Mouse (Mus musculus): Measurements from ENCODE around the gene Foxf1. TPM values are rescaled to one million over a fixed set of nuclear protein-coding genes. Genes with fewer than 3 reads are reported as not detected.

The Foxf1 gene
- polyA plus RNA-seq, 1 experiment from 2014 or later = 1.7 TPM

DNA sequence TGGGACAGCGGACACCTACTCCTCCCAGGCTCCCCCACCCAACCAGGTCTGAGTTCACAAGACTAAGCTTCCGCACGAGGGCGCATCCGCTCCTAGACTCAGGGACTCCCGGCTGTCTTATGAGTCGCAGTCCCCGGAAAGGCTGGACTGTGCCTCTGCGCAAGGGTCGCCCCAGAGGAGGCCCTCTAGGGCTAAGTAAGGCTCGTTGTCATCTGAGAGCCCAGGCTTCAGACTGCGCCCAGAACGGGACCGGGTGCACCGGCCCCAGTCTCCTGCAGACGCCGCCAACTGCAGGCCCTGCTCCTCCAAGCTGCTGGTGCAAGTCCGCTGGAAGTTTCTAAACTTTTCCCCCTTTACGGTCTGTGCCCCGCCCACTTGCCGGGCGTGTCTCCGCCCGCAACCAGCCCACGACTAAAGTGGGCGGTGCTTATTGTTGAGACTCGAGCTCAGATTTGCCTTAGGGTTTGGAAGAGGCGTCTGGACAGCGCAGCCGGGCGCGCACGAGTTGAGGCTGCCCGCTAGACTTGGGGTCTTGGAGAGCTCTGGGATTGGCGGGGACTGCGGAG lies 41.2 kb downstream of the Foxf1 start:
- H3K36me3 ChIP-seq (replicated peaks; ENCODE audit: control insufficient read depth, insufficient read depth) = no peaks in the 10 kb centered on the region
- ATAC-seq (ENCODE audit: low FRiP score) (peak; percentile 62; the same call in 1 of the 2 replicates), DNase-seq (ENCODE audit: low spot score) (peak; percentile 65)
- under 1% methylated on average over 36 of the region's 36 CpGs for WGBS
- peak overlapping the region; percentile 15; the same call in 1 of the 2 replicates for H3K4me3 ChIP-seq (replicated peaks; ENCODE audit: low read length)
- peaks cover 8% of the 10 kb centered on the region; the same call in 1 of the 2 replicates for H3K4me1 ChIP-seq (replicated peaks; ENCODE audit: control insufficient read depth, insufficient read depth, low read length)
- H3K9me3 ChIP-seq (ENCODE audit: control insufficient read depth, low read length) = no peaks in the 10 kb centered on the region
- H3K4me2 ChIP-seq (replicated peaks) = peak overlapping the region; percentile 40
- H3K27ac ChIP-seq = no peak overlapping the region
- H3K27me3 ChIP-seq (ENCODE audit: control insufficient read depth, insufficient read depth, low read length) = peaks cover 100% of the 10 kb centered on the region
- no peak overlapping the region for H3K9ac ChIP-seq

DNA sequence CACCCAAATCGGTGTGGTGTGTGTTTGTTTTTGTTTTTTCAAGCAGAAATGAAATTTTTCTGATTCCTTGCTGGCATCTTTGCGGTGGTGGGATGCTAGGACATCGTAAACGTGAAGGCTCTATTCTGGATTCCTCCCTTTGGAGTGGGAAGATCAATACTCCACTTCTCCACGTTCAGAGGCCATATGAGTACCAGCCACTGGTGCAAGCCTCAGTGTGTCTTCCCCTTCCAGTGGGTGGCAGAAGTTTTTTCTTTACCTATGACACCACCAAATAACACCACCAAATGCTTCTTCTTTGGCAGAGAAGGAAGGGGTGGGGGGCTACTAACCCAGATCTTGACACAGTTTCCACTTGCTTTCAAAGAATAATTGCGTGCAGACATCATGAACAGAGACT lies 42.0 kb downstream of the Foxf1 start:
- no peak for DNase-seq (ENCODE audit: low spot score)
- Histone ChIP-seq H3K4me2 (replicated peaks) (no peak overlapping the region), H3K9ac (no peak overlapping the region), H3K27ac (no peak overlapping the region), H3K36me3 (replicated peaks; ENCODE audit: control insufficient read depth, insufficient read depth) (no peaks in the 10 kb centered on the region), H3K4me1 (replicated peaks; ENCODE audit: control insufficient read depth, insufficient read depth, low read length) (peaks cover 8% of the 10 kb centered on the region; the same call in 1 of the 2 replicates), H3K27me3 (ENCODE audit: control insufficient read depth, insufficient read depth, low read length) (peaks cover 100% of the 10 kb centered on the region), H3K9me3 (ENCODE audit: control insufficient read depth, low read length) (no peaks in the 10 kb centered on the region), H3K4me3 (replicated peaks; ENCODE audit: low read length) (no peak overlapping the region)
- no peak for ATAC-seq (ENCODE audit: low FRiP score)
- WGBS = 3% methylated on average over 6 of the region's 6 CpGs

DNA sequence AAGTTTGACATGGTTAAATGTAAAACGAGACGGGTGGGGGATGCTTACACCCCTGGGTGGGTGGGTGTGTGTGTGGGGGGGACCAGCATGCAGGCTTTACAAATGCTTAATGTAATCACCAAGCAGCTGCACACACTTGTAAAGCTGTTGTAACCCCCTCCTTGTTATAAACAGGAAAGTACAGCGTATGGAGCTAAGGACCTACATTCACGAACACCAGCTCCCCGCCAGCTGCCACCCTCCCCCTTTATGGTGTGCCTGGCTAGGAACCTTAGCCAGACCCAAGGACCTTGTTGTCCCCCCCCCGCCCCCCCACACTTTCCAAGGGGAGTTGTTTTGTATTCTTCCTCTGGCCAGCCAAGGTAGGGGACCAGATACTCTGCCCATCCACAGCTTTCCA lies 42.5 kb downstream of the Foxf1 start:
- Histone ChIP-seq H3K4me3 (replicated peaks; ENCODE audit: low read length) (no peak overlapping the region), H3K36me3 (replicated peaks; ENCODE audit: control insufficient read depth, insufficient read depth) (no peaks in the 10 kb centered on the region), H3K27ac (no peak overlapping the region), H3K9ac (no peak overlapping the region), H3K4me2 (replicated peaks) (no peak overlapping the region), H3K4me1 (replicated peaks; ENCODE audit: control insufficient read depth, insufficient read depth, low read length) (peaks cover 8% of the 10 kb centered on the region; the same call in 1 of the 2 replicates), H3K27me3 (ENCODE audit: control insufficient read depth, insufficient read depth, low read length) (peaks cover 99% of the 10 kb centered on the region), H3K9me3 (ENCODE audit: control insufficient read depth, low read length) (no peaks in the 10 kb centered on the region)
- WGBS = under 1% methylated on average over 6 of the region's 6 CpGs
- DNase-seq (ENCODE audit: low spot score) (no peak), ATAC-seq (ENCODE audit: low FRiP score) (no peak)

DNA sequence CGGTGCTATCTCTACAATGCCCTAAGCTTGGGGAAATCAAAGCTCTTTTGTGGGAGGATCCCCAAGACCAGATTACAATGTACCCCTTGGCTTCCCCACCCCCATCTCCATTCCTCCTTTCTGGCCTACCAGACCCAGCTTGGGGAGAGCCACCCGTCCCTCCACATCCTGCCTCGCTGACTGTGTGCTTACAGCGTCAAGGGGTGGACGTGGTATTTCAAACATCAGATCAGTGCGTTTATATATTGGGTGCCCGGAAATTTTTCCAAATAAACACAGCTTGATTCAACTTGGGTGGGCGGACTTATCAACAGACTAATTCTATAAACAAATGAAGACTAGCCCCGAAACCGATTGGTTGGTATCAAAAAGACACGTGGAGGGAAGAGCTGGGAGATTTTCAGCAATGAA lies 43.1 kb downstream of the Foxf1 start:
- Histone ChIP-seq H3K27me3 (ENCODE audit: control insufficient read depth, insufficient read depth, low read length) (peaks cover 99% of the 10 kb centered on the region), H3K27ac (no peak overlapping the region), H3K4me1 (replicated peaks; ENCODE audit: control insufficient read depth, insufficient read depth, low read length) (peaks cover 8% of the 10 kb centered on the region; the same call in 1 of the 2 replicates), H3K9me3 (ENCODE audit: control insufficient read depth, low read length) (no peaks in the 10 kb centered on the region), H3K36me3 (replicated peaks; ENCODE audit: control insufficient read depth, insufficient read depth) (no peaks in the 10 kb centered on the region), H3K4me2 (replicated peaks) (no peak overlapping the region), H3K4me3 (replicated peaks; ENCODE audit: low read length) (no peak overlapping the region), H3K9ac (no peak overlapping the region)
- WGBS = 2% methylated on average over 11 of the region's 11 CpGs
- DNase-seq (ENCODE audit: low spot score) (no peak), ATAC-seq (ENCODE audit: low FRiP score) (no peak)

DNA sequence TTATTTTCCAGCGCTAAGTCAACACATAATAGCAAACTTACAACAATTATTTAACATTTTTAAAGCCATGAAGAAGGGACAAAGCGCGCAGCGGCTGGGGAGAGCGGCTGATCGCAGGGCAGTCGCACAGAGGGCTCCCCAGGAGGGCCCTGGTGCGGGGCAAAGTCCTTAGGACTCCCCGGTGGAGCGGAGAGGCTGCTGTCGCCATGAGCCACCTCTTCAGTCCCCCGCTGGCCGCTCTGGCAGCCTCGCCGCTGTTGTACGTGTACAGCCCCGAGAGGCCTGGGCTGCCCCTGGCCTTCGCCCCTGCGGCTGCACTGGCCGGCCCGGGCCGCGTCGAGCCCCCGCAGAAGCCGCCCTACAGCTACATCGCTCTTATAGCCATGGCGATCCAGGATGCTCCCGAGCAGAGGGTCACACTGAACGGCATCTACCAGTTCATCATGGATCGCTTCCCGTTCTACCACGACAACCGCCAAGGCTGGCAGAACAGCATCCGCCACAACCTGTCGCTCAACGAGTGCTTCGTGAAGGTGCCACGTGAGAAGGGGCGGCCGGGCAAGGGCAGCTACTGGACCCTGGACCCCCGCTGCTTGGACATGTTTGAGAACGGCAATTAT lies 43.7 kb downstream of the Foxf1 start, which contains the start of gene Foxl1:
TSS of gene Foxl1 (plus strand) at position 185 of the 620 bp plus-strand sequence.
- Histone ChIP-seq H3K27ac (no peak within 1 kb of the TSS), H3K4me3 (replicated peaks; ENCODE audit: low read length) (peak within 1 kb of the TSS; percentile 16; the same call in 1 of the 2 replicates), H3K9ac (no peak within 1 kb of the TSS), H3K4me2 (replicated peaks) (peak within 1 kb of the TSS; percentile 23), H3K36me3 (replicated peaks; ENCODE audit: control insufficient read depth, insufficient read depth) (no peaks in the 10 kb centered on the region), H3K4me1 (replicated peaks; ENCODE audit: control insufficient read depth, insufficient read depth, low read length) (peaks cover 8% of the 10 kb centered on the region; the same call in 1 of the 2 replicates), H3K9me3 (ENCODE audit: control insufficient read depth, low read length) (no peaks in the 10 kb centered on the region), H3K27me3 (ENCODE audit: control insufficient read depth, insufficient read depth, low read length) (peaks cover 98% of the 10 kb centered on the region)
- no peak for DNase-seq (ENCODE audit: low spot score)
- under 1% methylated on average over 43 of the region's 43 CpGs for WGBS
- no peak for ATAC-seq (ENCODE audit: low FRiP score)

DNA sequence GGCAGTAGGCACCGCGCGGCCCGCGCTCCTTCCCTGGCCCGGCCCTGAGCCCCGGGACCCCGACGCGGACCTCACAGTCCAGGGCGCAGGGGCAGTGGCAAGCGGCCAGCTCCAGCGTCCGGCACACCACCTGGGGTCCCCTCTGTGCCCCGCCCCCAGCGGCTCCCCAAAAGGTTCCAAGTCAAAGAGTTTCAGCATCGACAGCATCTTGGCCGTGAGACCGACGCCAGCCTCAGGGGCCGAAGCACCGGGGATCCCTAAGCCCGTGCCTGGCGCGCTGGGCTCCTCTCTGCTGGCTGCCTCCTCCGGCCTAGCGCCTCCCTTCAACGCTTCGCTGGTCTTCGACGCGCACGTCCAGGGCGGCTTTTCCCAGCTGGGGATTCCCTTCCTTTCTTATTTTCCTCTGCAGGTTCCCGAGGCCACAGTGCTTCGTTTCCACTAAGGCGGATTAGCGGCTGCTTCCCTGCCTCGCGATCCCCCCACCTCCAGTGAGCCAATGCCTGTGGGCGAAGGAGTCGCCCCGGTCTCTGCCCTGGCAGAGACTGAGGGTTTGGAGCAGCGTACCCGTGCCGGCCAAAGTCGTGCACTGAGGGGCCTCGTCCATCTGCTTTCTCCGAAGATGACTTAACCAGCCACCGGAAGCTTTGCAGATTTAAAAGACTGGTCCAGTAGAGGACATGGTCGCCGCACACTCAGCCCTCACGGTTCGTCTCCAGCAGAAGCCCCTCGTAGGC lies 44.5 kb downstream of the Foxf1 start:
- DNase-seq (ENCODE audit: low spot score) = no peak
- H3K4me3 ChIP-seq (replicated peaks; ENCODE audit: low read length) = peak overlapping the region; percentile 16; the same call in 1 of the 2 replicates

DNA sequence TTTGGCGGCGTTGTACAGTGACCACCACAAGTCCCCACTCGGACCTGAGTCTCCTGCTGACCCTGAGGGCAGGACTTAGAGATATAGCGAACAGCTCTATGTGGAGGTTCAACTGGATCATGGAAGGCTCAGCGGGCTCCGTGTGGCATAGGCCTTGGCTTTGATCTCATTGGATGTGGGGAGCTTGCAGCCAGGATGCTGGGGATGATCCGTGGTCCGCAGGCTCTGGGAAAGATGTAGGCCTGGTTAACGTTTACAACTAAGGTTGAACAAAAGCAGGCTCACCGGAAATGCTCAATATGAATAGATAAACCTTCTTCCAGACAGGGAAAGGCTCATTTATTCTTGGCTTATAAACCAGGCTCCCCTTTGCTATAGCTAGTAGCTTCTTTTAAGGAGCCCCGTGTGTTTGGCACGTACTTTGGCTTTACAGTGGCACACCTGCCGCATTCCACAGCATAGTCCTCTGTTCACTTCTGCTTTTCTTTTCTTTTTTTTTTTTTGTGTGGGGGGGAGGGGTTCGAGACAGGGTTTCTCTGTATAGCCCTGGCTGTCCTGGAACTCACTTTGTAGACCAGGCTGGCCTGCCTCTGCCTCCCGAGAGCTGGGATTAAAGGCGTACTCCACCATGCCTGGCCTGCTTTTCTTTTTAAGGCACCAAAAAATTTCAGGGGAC lies 45.2 kb downstream of the Foxf1 start:
- no peak for ATAC-seq (ENCODE audit: low FRiP score)

More for the DNA sequence above, 44.5 kb downstream of the Foxf1 start:
- Histone ChIP-seq H3K27me3 (ENCODE audit: control insufficient read depth, insufficient read depth, low read length) (peaks cover 90% of the 10 kb centered on the region), H3K4me1 (replicated peaks; ENCODE audit: control insufficient read depth, insufficient read depth, low read length) (peaks cover 8% of the 10 kb centered on the region; the same call in 1 of the 2 replicates), H3K27ac (no peak overlapping the region), H3K4me2 (replicated peaks) (peak overlapping the region; percentile 23), H3K36me3 (replicated peaks; ENCODE audit: control insufficient read depth, insufficient read depth) (no peaks in the 10 kb centered on the region), H3K9ac (no peak overlapping the region), H3K9me3 (ENCODE audit: control insufficient read depth, low read length) (no peaks in the 10 kb centered on the region)
- ATAC-seq (ENCODE audit: low FRiP score) = no peak
- 2% methylated on average over 52 of the region's 55 CpGs for WGBS

DNA sequence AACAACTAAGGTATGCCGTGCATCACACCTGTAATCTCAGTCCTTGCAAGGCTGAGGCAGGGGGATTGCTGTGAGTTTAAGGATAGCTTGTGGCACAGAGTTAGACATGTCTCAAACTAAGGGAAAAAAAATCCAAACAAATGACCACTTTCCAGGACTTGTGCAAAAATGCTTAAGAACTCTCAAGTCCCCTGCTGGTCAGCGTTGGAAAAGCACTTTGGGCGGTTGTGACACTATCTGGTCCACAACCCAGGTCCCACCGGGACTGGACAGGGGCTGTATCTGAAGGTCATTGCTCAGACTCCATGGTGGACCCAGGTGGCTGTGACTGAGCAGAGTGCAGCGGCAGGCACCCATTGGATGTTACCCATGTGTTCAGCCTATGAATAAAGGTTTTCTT lies 46.3 kb downstream of the Foxf1 start:
- Histone ChIP-seq H3K4me2 (replicated peaks) (no peak overlapping the region), H3K9me3 (ENCODE audit: control insufficient read depth, low read length) (no peaks in the 10 kb centered on the region), H3K4me1 (replicated peaks; ENCODE audit: control insufficient read depth, insufficient read depth, low read length) (peaks cover 8% of the 10 kb centered on the region; the same call in 1 of the 2 replicates), H3K9ac (no peak overlapping the region), H3K27ac (no peak overlapping the region), H3K36me3 (replicated peaks; ENCODE audit: control insufficient read depth, insufficient read depth) (no peaks in the 10 kb centered on the region), H3K4me3 (replicated peaks; ENCODE audit: low read length) (no peak overlapping the region), H3K27me3 (ENCODE audit: control insufficient read depth, insufficient read depth, low read length) (peaks cover 71% of the 10 kb centered on the region)
- 30% methylated on average over 5 of the region's 5 CpGs for WGBS
- ATAC-seq (ENCODE audit: low FRiP score) = no peak
- no peak for DNase-seq (ENCODE audit: low spot score)

More for the DNA sequence above, 45.2 kb downstream of the Foxf1 start:
- peaks cover 8% of the 10 kb centered on the region; the same call in 1 of the 2 replicates for H3K4me1 ChIP-seq (replicated peaks; ENCODE audit: control insufficient read depth, insufficient read depth, low read length)
- H3K4me2 ChIP-seq (replicated peaks) = no peak overlapping the region
- no peaks in the 10 kb centered on the region for H3K9me3 ChIP-seq (ENCODE audit: control insufficient read depth, low read length)
- no peaks in the 10 kb centered on the region for H3K36me3 ChIP-seq (replicated peaks; ENCODE audit: control insufficient read depth, insufficient read depth)
- no peak overlapping the region for H3K27ac ChIP-seq
- DNase-seq (ENCODE audit: low spot score) = no peak
- 12% methylated on average over 16 of the region's 16 CpGs for WGBS
- no peak overlapping the region for H3K9ac ChIP-seq
- peaks cover 83% of the 10 kb centered on the region for H3K27me3 ChIP-seq (ENCODE audit: control insufficient read depth, insufficient read depth, low read length)
- H3K4me3 ChIP-seq (replicated peaks; ENCODE audit: low read length) = no peak overlapping the region

Data from hindbrain, embryonic 14.5 days (tissue).